Mouse (Mus musculus): ENCODE data around the gene Nfkbid. TPM values are rescaled to one million over a fixed set of nuclear protein-coding genes. Genes with fewer than 3 reads are reported as not detected.
"Not testable (repeated sequence)": the region's sequence is repeated elsewhere in the genome, so short reads cannot be mapped to it uniquely, and the experiment has no call there.

Gene Nfkbid
- total RNA-seq, 2 experiments from 2014 or later = 17.2 to 28.6 TPM

DNA sequence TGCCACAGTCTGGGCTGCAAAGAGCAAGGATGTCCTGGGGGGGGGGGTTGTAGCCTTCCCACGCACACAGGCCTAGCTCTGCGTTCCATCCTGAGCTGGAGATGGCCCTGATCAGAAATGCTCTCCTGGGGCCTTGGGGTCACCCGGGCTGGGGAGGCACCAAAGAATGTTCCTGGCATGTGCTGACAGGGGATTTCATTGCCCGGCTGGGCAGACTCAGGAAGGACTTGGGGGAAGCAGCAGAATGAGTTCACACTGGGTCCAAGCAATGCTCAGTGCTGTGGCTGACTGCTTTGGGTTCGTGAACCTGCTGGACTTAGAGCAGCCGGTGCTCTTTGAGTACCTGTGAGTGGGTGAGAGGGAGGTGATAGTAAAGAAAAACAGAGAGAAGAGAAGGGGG, 38.0 kb downstream of the Nfkbid start:
- no peak for ATAC-seq (ENCODE audit: poor library complexity, severe bottlenecking)

DNA sequence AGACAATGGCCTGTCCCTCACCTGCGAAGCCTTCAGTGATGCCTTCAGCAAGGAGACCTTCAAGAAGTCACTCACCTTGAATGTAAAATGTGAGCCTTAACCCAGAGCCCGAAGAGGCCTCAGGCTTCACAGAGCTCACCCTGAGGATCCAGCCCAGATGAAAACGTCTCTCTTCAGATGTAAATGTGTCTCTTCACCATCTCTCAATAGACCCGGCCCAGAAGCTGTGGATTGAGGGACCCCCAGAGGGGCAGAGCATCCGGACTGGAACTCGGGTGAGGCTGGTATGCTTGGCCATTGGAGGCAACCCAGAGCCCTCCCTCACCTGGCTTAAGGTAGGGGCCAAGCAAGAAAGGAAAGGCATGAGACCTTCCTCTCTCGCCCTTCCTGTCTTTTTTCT, 42.0 kb downstream of the Nfkbid start:
- no peak for ATAC-seq (ENCODE audit: poor library complexity, severe bottlenecking)

DNA sequence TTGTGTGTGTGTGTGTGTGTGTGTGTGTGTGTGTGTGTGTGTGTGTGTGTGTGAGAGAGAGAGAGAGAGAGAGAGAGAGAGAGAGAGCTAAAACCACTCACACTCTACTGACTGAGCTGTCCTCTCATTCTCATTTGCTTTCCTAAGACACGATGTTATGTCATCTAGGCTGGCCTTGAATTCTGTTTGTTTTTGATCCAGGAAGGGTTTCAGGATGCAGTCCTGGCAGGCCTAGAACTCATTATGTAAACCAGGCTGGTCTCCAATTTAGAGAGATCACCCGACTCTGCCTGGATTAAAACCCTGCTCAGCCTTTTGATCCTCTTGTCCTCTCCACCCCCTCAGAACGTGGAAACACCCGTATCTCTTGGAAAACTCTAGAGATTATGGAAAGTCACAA, 42.5 kb downstream of the Nfkbid start:
- no peak for ATAC-seq (ENCODE audit: poor library complexity, severe bottlenecking)

DNA sequence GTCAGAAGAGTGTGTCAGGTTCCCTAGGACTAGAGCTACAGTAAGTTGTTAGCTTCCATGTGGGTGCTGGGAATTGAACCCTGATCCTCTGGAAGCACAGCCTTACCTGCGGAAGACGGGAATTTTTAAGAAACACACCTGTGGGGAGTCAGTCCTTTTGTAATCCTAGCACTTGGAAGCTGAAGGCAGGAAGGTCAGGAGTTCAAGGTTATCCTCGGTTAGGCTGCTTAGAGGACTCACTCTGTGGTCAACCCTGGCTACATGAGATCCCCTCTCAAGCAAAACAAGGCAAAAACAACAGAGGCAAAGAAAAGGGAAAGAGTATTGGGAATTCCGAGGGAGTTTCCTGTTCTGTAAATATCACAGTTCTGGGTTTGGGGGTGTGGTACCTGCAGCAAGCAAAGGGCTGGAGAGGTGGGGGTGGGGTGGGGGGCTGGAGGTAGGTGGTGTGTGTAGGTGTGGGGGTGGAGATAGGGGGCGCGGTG, 43.3 kb downstream of the Nfkbid start:
- no peak for ATAC-seq (ENCODE audit: poor library complexity, severe bottlenecking)

DNA sequence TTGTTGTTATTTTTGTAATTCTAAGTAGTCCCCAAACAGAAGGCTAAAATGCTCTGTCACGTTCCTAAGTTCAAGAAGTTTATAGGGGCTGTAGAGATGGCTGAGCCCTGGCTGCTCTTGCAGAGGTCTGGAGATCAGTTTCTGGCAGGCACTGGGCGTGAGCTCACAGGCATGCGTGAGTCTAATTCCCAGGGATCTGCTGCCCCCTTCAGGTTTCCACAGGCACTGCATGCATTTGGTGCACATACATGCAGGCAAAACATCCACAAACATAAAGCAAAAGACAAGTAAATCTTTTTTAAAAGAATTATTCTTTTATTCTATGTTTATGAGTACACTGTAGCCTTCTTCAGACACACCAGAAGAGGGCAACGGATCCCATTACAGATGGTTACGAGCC, 50.9 kb downstream of the Nfkbid start:
- peak; percentile 91 for ATAC-seq (ENCODE audit: poor library complexity, severe bottlenecking)

DNA sequence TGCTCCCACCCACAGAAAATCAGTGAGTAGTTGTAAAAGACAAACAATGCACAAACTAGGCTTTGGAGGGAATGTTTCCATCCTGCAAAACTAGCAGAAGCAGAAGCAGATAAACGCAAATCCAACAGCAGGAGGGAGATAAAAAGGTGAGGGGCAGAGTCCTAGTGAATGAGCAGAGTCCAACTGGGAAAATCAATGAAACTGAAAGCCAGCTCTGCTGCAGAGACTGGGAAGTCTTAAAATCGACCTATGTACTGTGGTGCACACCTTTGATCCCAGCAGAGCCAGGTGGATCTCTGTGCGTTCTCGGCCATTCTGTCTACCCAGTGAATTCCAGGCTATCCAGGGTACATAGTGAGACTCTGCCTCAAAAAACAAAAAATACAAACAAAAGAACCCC, 53.5 kb downstream of the Nfkbid start:
- ATAC-seq (ENCODE audit: poor library complexity, severe bottlenecking) = no peak

DNA sequence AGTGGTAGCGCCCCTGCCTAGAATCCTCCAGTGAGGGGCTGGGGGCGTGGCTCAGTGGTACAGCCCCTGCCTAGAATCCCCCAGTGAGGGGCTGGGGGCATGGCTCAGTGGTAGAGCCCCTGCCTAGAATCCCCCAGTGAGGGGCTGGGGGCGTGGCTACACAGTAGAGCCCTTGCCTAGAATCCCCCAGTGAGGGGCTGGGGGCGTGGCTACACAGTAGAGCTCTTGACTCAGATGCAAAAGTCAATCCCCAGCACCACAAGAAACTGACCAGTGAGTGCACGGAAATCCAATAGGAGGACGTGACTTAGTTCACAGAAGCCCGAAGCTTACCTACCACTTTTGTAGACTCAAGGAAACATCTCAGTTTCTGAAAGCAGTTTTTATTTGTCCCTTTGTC, 54.6 kb downstream of the Nfkbid start:
- ATAC-seq (ENCODE audit: poor library complexity, severe bottlenecking) = not testable (repeated sequence)

DNA sequence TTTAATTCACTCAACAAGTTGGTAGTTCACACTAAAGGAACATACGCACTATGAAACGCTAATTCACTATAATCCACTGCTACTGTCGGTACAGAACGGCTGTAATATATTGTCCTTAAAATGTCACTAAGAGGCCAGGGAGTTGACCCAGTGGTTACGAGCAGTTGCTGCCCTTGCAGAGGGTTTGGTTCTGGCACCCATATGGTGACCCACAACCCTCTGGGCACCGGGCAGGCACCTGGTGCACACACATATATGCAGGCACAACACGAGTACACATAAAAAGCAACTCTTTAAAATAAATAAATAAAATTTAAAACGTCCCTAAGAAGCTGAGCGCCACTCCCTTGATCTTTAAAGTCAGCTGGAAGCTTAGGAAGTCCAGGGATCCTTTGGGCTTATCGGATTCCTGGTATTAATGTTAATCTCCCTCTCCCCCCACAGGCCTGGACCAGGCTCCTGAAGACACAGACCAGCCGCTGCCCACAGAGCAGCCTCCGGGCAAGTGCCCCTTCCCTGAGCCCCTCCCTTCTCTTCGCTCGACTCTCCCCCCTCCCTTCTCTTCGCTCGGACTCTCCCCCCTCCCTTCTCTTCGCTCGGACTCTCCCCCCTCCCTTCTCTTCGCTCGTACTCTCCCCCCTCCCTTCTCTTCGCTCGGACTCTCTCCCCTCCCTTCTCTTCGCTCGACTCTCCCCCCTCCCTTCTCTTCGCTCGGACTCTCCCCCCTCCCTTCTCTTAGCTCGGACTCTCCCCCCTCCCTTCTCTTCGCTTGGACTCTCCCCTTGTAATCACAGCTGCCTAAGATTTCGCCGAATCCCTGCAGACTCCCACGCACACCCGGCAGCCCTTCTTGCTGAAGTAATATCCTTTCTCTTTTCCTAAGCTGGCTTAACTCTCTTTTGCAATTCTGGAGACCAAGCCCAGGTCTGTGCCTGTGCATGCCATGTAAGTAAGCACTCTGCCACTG, 56.2 kb downstream of the Nfkbid start:
- no peak for ATAC-seq (ENCODE audit: poor library complexity, severe bottlenecking)

Other genes with a start within 250 kb of the Nfkbid start
Only the 30 nearest of the 35 such genes appear.
- gene Polr2i, start 189.8 kb upstream of the Nfkbid start, total RNA-seq (2015) = 46.4 and 51.0 TPM in 2 replicates
- 31.5 and 39.1 TPM in 2 replicates for gene Polr2i, start 189.8 kb upstream of the Nfkbid start, total RNA-seq (2017)
- gene Tbcb, start 189.5 kb upstream of the Nfkbid start, total RNA-seq (2015) = 84.2 and 92.7 TPM in 2 replicates
- 30.2 and 48.2 TPM in 2 replicates for gene Tbcb, start 189.5 kb upstream of the Nfkbid start, total RNA-seq (2017)
- gene Ovol3, start 186.0 kb upstream of the Nfkbid start, total RNA-seq (2015) = 0.55 TPM in 1 of 2 replicates, not detected in the other
- not detected in 2 replicates for gene Ovol3, start 186.0 kb upstream of the Nfkbid start, total RNA-seq (2017)
- gene Thap8, start 141.6 kb upstream of the Nfkbid start, total RNA-seq (2015) = 0.36 and 0.51 TPM in 2 replicates
- gene Thap8, start 141.6 kb upstream of the Nfkbid start, total RNA-seq (2017) = 0.84 and 1.1 TPM in 2 replicates
- gene Wdr62, start 141.3 kb upstream of the Nfkbid start, total RNA-seq (2015) = 13.3 and 19.5 TPM in 2 replicates
- 6.8 and 10.5 TPM in 2 replicates for gene Wdr62, start 141.3 kb upstream of the Nfkbid start, total RNA-seq (2017)
- gene Clip3, start 130.0 kb upstream of the Nfkbid start, total RNA-seq (2015) = 0.04 TPM in 1 of 2 replicates, not detected in the other
- gene Clip3, start 130.0 kb upstream of the Nfkbid start, total RNA-seq (2017) = not detected in 2 replicates
- 18.2 and 24.2 TPM in 2 replicates for gene Alkbh6, start 113.0 kb upstream of the Nfkbid start, total RNA-seq (2015)
- 19.0 and 22.3 TPM in 2 replicates for gene Alkbh6, start 113.0 kb upstream of the Nfkbid start, total RNA-seq (2017)
- 0.58 and 1.9 TPM in 2 replicates for gene Syne4, start 106.9 kb upstream of the Nfkbid start, total RNA-seq (2015)
- 0.49 and 1.1 TPM in 2 replicates for gene Syne4, start 106.9 kb upstream of the Nfkbid start, total RNA-seq (2017)
- 0.11 TPM in 1 of 2 replicates, not detected in the other for gene E130208F15Rik, start 100.0 kb upstream of the Nfkbid start, total RNA-seq (2015)
- gene E130208F15Rik, start 100.0 kb upstream of the Nfkbid start, total RNA-seq (2017) = 0.57 and 0.88 TPM in 2 replicates
- 3.7 and 5.1 TPM in 2 replicates for gene Sdhaf1, start 97.8 kb upstream of the Nfkbid start, total RNA-seq (2015)
- gene Sdhaf1, start 97.8 kb upstream of the Nfkbid start, total RNA-seq (2017) = 5.8 and 5.9 TPM in 2 replicates
- 0.11 TPM in 1 of 2 replicates, not detected in the other for gene Lrfn3, start 59.0 kb upstream of the Nfkbid start, total RNA-seq (2015)
- gene Lrfn3, start 59.0 kb upstream of the Nfkbid start, total RNA-seq (2017) = not detected in 2 replicates
- gene Tyrobp, start 8.0 kb upstream of the Nfkbid start, total RNA-seq (2015) = 2,723 and 2,838 TPM in 2 replicates
- gene Tyrobp, start 8.0 kb upstream of the Nfkbid start, total RNA-seq (2017) = 1,463 and 1,715 TPM in 2 replicates
- gene Hcst, start 1.9 kb upstream of the Nfkbid start, total RNA-seq (2015) = 45.8 and 47.6 TPM in 2 replicates
- 13.3 and 18.5 TPM in 2 replicates for gene Hcst, start 1.9 kb upstream of the Nfkbid start, total RNA-seq (2017)
- 0.07 and 0.25 TPM in 2 replicates for gene Aplp1, start 23.8 kb downstream of the Nfkbid start, total RNA-seq (2015)
- gene Aplp1, start 23.8 kb downstream of the Nfkbid start, total RNA-seq (2017) = 0.08 TPM in 1 of 2 replicates, not detected in the other
- gene Kirrel2, start 36.0 kb downstream of the Nfkbid start, total RNA-seq (2015) = not detected in 2 replicates
- gene Kirrel2, start 36.0 kb downstream of the Nfkbid start, total RNA-seq (2017) = 0.07 TPM in 1 of 2 replicates, not detected in the other
- not detected in 2 replicates for gene Nphs1, start 36.6 kb downstream of the Nfkbid start, total RNA-seq (2015)
- 0.29 TPM in 1 of 2 replicates, not detected in the other for gene Nphs1, start 36.6 kb downstream of the Nfkbid start, total RNA-seq (2017)
- not detected in 2 replicates for gene Prodh2, start 71.9 kb downstream of the Nfkbid start, total RNA-seq (2015)
- gene Prodh2, start 71.9 kb downstream of the Nfkbid start, total RNA-seq (2017) = not detected in 2 replicates
- 7.0 and 10.6 TPM in 2 replicates for gene Arhgap33, start 113.3 kb downstream of the Nfkbid start, total RNA-seq (2015)
- 3.1 and 4.9 TPM in 2 replicates for gene Arhgap33, start 113.3 kb downstream of the Nfkbid start, total RNA-seq (2017)
- 10.7 and 11.0 TPM in 2 replicates for gene Hspb6, start 130.4 kb downstream of the Nfkbid start, total RNA-seq (2015)
- gene Hspb6, start 130.4 kb downstream of the Nfkbid start, total RNA-seq (2017) = 3.8 and 5.2 TPM in 2 replicates
- 3.6 and 6.6 TPM in 2 replicates for gene Proser3, start 130.6 kb downstream of the Nfkbid start, total RNA-seq (2015)
- gene Proser3, start 130.6 kb downstream of the Nfkbid start, total RNA-seq (2017) = 2.4 and 2.6 TPM in 2 replicates
- gene Lin37, start 138.1 kb downstream of the Nfkbid start, total RNA-seq (2015) = 54.7 and 64.1 TPM in 2 replicates
- gene Lin37, start 138.1 kb downstream of the Nfkbid start, total RNA-seq (2017) = 13.0 and 22.4 TPM in 2 replicates
- 15.2 and 19.6 TPM in 2 replicates for gene U2af1l4, start 141.6 kb downstream of the Nfkbid start, total RNA-seq (2015)
- gene U2af1l4, start 141.6 kb downstream of the Nfkbid start, total RNA-seq (2017) = 63.3 and 69.7 TPM in 2 replicates
- gene Gm49396, start 141.6 kb downstream of the Nfkbid start, total RNA-seq (2015) = 1.0 and 2.1 TPM in 2 replicates
- 3.6 and 3.8 TPM in 2 replicates for gene Gm49396, start 141.6 kb downstream of the Nfkbid start, total RNA-seq (2017)
- gene Psenen, start 141.9 kb downstream of the Nfkbid start, total RNA-seq (2015) = 216 and 221 TPM in 2 replicates
- 154 and 162 TPM in 2 replicates for gene Psenen, start 141.9 kb downstream of the Nfkbid start, total RNA-seq (2017)
- 4.6 and 8.0 TPM in 2 replicates for gene Igflr1, start 143.7 kb downstream of the Nfkbid start, total RNA-seq (2015)
- gene Igflr1, start 143.7 kb downstream of the Nfkbid start, total RNA-seq (2017) = not detected in 2 replicates
- 60.9 and 78.2 TPM in 2 replicates for gene Kmt2b, start 167.0 kb downstream of the Nfkbid start, total RNA-seq (2015)
- gene Kmt2b, start 167.0 kb downstream of the Nfkbid start, total RNA-seq (2017) = 8.0 and 24.3 TPM in 2 replicates
- 0.78 TPM in 1 of 2 replicates, not detected in the other for gene Zbtb32, start 177.2 kb downstream of the Nfkbid start, total RNA-seq (2015)
- 2.0 and 2.9 TPM in 2 replicates for gene Zbtb32, start 177.2 kb downstream of the Nfkbid start, total RNA-seq (2017)
- gene Upk1a, start 191.1 kb downstream of the Nfkbid start, total RNA-seq (2015) = 0.60 TPM in 1 of 2 replicates, not detected in the other
- not detected in 2 replicates for gene Upk1a, start 191.1 kb downstream of the Nfkbid start, total RNA-seq (2017)
- gene Cox6b1, start 204.4 kb downstream of the Nfkbid start, total RNA-seq (2015) = 305 and 323 TPM in 2 replicates
- 441 and 447 TPM in 2 replicates for gene Cox6b1, start 204.4 kb downstream of the Nfkbid start, total RNA-seq (2017)
- gene Etv2, start 214.1 kb downstream of the Nfkbid start, total RNA-seq (2015) = not detected in 2 replicates
- gene Etv2, start 214.1 kb downstream of the Nfkbid start, total RNA-seq (2017) = 0.59 TPM in 1 of 2 replicates, not detected in the other

Measured in megakaryocyte, adult 5-6 weeks (primary cell).